Mouse (Mus musculus) CH12.LX (cell line): Measurements from ENCODE around the gene Gm49405. TPM values are rescaled to one million over a fixed set of nuclear protein-coding genes. Genes with fewer than 3 reads are reported as not detected.

Experiments used
- DNase-seq: peaks from one replicate; pipeline ENCODE4 v3.0.0-alpha.2; 2013; ENCODE audit errors: extremely low read depth
- H3K27ac ChIP-seq: 2 replicates; pipeline ENCODE4 v1.5.1; 2012; ENCODE audit warnings: low read depth, mild to moderate bottlenecking, control low read depth, moderate library complexity; ENCODE audit not compliant: insufficient read depth
- H3K27me3 ChIP-seq: replicated peaks from 2 replicates; pipeline ENCODE3; 2012; ENCODE audit warnings: inconsistent platforms
- H3K36me3 ChIP-seq, 2 experiments: replicated peaks in 1 of 2; 2 replicates each; pipeline versions ENCODE3 to v1.6.1; 2012; ENCODE audit warnings: inconsistent platforms in 1 of 2, low read length in 1 of 2, mild to moderate bottlenecking in 1 of 2, mixed read lengths in 1 of 2, moderate library complexity in 1 of 2; ENCODE audit not compliant: control insufficient read depth in 1 of 2, insufficient read depth in 1 of 2
- H3K4me1 ChIP-seq, 2 experiments: 2 replicates each; pipeline ENCODE4 v1.6.1; 2012; ENCODE audit warnings: inconsistent platforms in 1 of 2, moderate library complexity in 1 of 2; ENCODE audit not compliant: insufficient read depth in 2 of 2, control insufficient read depth in 1 of 2
- H3K4me2 ChIP-seq: 2 replicates; pipeline ENCODE4 v1.6.1; 2012; ENCODE audit warnings: low read depth, mild to moderate bottlenecking, control low read depth; ENCODE audit not compliant: poor library complexity, insufficient read depth, severe bottlenecking
- H3K4me3 ChIP-seq, 3 experiments: fragments of 150-350 bp in 1 of 3; sonication (generic) in 1 of 3; replicated peaks in 1 of 3; 2 replicates each; pipeline versions ENCODE3 to v1.5.1; 2011 to 2012; ENCODE audit warnings: low read depth in 2 of 3, low read length in 2 of 3, mild to moderate bottlenecking in 2 of 3, moderate library complexity in 2 of 3, control low read depth in 1 of 3, improper control_type of control experiment in 1 of 3, inconsistent platforms in 1 of 3, mixed read lengths in 1 of 3; ENCODE audit not compliant: poor library complexity in 1 of 3
- H3K79me2 ChIP-seq: replicated peaks from 2 replicates; pipeline ENCODE4 v1.6.1; 2012; ENCODE audit warnings: mild to moderate bottlenecking, moderate library complexity; ENCODE audit not compliant: control insufficient read depth, poor library complexity, insufficient read depth, severe bottlenecking; ENCODE audit errors: extremely low read depth
- H3K9ac ChIP-seq: 2 replicates; pipeline ENCODE4 v1.6.1; 2012; ENCODE audit warnings: low read depth, mild to moderate bottlenecking, control low read depth, moderate library complexity; ENCODE audit not compliant: insufficient read depth
- H3K9me3 ChIP-seq: replicated peaks from 2 replicates; pipeline ENCODE3; 2012; ENCODE audit warnings: low read length, inconsistent platforms, mixed read lengths
- BHLHE40 ChIP-seq: IDR thresholded peaks from 2 replicates; pipeline ENCODE4 v1.6.1; 2011; ENCODE audit warnings: mild to moderate bottlenecking, low read depth, low read length, improper control_type of control experiment
- GABPA ChIP-seq: IDR thresholded peaks from 2 replicates; pipeline ENCODE4 v1.6.1; 2012; ENCODE audit warnings: low read depth, low read length, improper control_type of control experiment, inconsistent platforms; ENCODE audit not compliant: insufficient replicate concordance
- HCFC1 ChIP-seq: IDR thresholded peaks from 2 replicates; pipeline ENCODE4 v1.6.1; 2012; ENCODE audit warnings: low read depth, mild to moderate bottlenecking, inconsistent platforms, low read length, improper control_type of control experiment
- MAFK ChIP-seq: IDR thresholded peaks from 2 replicates; pipeline ENCODE4 v1.6.1; 2011; ENCODE audit warnings: low read length, improper control_type of control experiment; ENCODE audit not compliant: insufficient replicate concordance
- MAX ChIP-seq: IDR thresholded peaks from 2 replicates; pipeline ENCODE4 v1.6.1; 2011; ENCODE audit warnings: low read length, improper control_type of control experiment
- MEF2A ChIP-seq: IDR thresholded peaks from 2 replicates; pipeline ENCODE4 v1.6.1; 2014; ENCODE audit warnings: low read depth, mild to moderate bottlenecking, inconsistent platforms, low read length, improper control_type of control experiment, borderline replicate concordance
- MXI1 ChIP-seq: IDR thresholded peaks from 2 replicates; pipeline ENCODE4 v1.6.1; 2011; ENCODE audit warnings: mild to moderate bottlenecking, low read depth, low read length, improper control_type of control experiment
- MYC ChIP-seq: IDR thresholded peaks from 2 replicates; pipeline ENCODE4 v1.6.1; 2011; ENCODE audit warnings: low read depth, mild to moderate bottlenecking, improper control_type of control experiment, low read length
- NELFE ChIP-seq: IDR thresholded peaks from 2 replicates; pipeline ENCODE4 v1.6.1; 2011; ENCODE audit warnings: low read depth, low read length, improper control_type of control experiment
- RAD21 ChIP-seq: IDR thresholded peaks from 2 replicates; pipeline ENCODE4 v1.6.1; 2011; ENCODE audit warnings: low read depth, mild to moderate bottlenecking, low read length, improper control_type of control experiment, moderate library complexity
- RCOR1 ChIP-seq: conservative IDR thresholded peaks from 2 replicates; pipeline ENCODE4 v1.6.1; 2012; ENCODE audit warnings: low read depth, mild to moderate bottlenecking, inconsistent platforms, low read length, improper control_type of control experiment
- TBP ChIP-seq: conservative IDR thresholded peaks from 2 replicates; pipeline ENCODE4 v1.6.1; 2011; ENCODE audit warnings: low read depth, low read length, improper control_type of control experiment
- ZC3H11A ChIP-seq: IDR thresholded peaks from 2 replicates; pipeline ENCODE4 v1.6.1; 2012; ENCODE audit warnings: low read depth, mild to moderate bottlenecking, inconsistent platforms, low read length, improper control_type of control experiment
- ZKSCAN1 ChIP-seq: IDR thresholded peaks from 2 replicates; pipeline ENCODE4 v1.6.1; 2012; ENCODE audit warnings: low read depth, inconsistent platforms, low read length, improper control_type of control experiment, borderline replicate concordance
- dilution Hi-C: fragments of 300-500 bp; cut with MboI; formaldehyde crosslinking; loops from 2 replicates; pipeline ENCODE4 v1.14.3; 2020; ENCODE audit warnings: low sequenced_read_pairs; ENCODE audit not compliant: extremely low pct_unique_long_range_greater_than_20kb, extremely low pct_ligation_motif_present
- in situ Hi-C: fragments of 300-500 bp; cut with MboI; formaldehyde crosslinking; loops from 3 replicates; pipeline ENCODE4 v1.14.3; 2019; ENCODE audit warnings: low sequenced_read_pairs, low pct_ligation_motif_present, low pct_unique_long_range_greater_than_20kb, mixed read lengths
- polyA plus RNA-seq: library from polyadenylated mRNA; unstranded; fragments of >175 nt; gene quantifications from 2 replicates; pipeline ENCODE4 v1.2.1, GENCODE M21; 2012; ENCODE audit warnings: low read depth; ENCODE audit not compliant: insufficient read length
- total RNA-seq, 2 experiments: library from RNA; depleted of rRNA; stranded (reverse); fragments of 300-350 nt in 1 of 2; fragments of >200 nt in 1 of 2; gene quantifications; 2 replicates each; pipeline ENCODE4 v1.2.3; 2012 to 2014

The Gm49405 gene
- total and polyA plus RNA-seq, 3 experiments, result 0.99 to 2.7 (median 2.0) TPM

DNA sequence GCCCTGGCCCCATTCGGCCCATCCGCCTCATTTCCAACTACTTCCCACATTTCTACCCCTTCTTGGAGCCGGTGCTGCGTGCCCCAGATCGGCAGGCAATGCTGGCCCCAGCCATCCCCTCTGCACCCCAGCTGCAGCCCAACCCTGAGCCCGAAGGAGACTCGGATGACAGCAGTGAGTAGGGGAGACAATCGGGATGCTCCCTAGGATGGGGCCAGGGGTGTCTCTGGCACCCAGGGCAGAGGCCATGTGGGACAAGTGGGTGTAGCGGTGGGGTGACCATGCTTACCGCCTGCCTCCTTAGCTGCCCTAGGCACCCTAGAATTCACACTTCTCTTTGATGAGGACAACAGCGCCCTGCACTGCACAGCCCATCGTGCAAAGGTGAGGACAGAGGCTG, 3.2 kb downstream of the Gm49405 start:
- Histone ChIP-seq H3K27ac (no peak overlapping the region), H3K36me3 (peaks cover 38 to 66% of the 10 kb centered on the region in 2 experiments), H3K4me2 (no peak overlapping the region), H3K9ac (no peak overlapping the region), H3K79me2 (no peaks in the 10 kb centered on the region), H3K27me3 (no peaks in the 10 kb centered on the region), H3K4me1 (peaks cover 11 to 23% of the 10 kb centered on the region in 2 experiments), H3K4me3 (no peak overlapping the region), H3K9me3 (no peaks in the 10 kb centered on the region)
- no peak for DNase-seq
- dilution Hi-C loops (no loop called here), in situ Hi-C loops (no loop called here)
- no peak for TF ChIP-seq BHLHE40
- TF ChIP-seq ZC3H11A, result no peak
- TF ChIP-seq GABPA, result no peak
- TF ChIP-seq MXI1, result no peak
- no peak for TF ChIP-seq NELFE
- no peak for TF ChIP-seq HCFC1
- TF ChIP-seq RCOR1, result no peak

DNA sequence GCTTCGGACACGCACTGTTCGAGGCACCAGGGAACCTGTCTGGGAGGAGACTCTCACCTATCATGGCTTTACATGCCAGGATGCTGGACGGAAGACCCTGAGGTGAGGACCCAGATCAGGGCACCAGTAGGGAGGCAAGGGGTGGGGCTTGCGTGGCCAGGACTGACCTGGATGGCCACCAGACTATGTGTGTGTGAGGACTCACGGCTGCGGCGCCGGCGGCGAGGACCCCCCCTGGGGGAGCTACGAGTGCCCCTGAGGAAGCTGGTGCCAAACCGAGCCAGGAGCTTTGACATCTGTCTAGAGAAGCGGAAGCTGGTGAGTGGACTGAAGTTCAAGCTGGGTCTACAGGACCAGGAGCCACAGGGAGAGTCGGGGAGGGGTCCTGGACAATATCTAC, 3.9 kb downstream of the Gm49405 start:
- no peak for TF ChIP-seq MAX
- no peak for TF ChIP-seq RAD21
- Histone ChIP-seq H3K9ac (no peak overlapping the region), H3K79me2 (no peaks in the 10 kb centered on the region), H3K9me3 (no peaks in the 10 kb centered on the region), H3K36me3 (peaks cover 45 to 73% of the 10 kb centered on the region in 2 experiments), H3K27ac (no peak overlapping the region), H3K27me3 (no peaks in the 10 kb centered on the region), H3K4me3 (no peak overlapping the region), H3K4me1 (peaks cover 8 to 17% of the 10 kb centered on the region in 2 experiments), H3K4me2 (no peak overlapping the region)
- in situ Hi-C loops (no loop called here), dilution Hi-C loops (no loop called here)
- no peak for DNase-seq

DNA sequence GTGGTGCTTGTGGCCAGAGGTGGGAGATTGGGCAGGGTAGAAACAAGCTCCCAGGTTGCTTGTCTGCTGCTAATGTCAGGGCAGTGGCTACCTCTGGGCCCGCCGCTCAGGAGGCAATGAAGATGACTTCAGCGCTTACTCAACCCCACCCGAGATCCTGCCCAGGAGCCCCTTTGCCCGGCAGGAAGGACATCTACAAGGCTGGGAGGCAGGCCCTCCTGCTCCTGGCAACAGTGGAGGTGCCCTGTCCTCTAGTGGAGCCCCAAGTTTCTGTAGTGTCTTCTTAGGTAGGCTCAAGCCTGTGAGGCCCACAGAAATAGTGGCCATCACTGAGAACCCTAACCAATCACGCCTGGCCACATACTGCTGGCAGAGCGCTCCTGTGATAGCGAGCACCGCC, 4.7 kb downstream of the Gm49405 start:
- dilution Hi-C loops (no loop called here), in situ Hi-C loops (no loop called here)
- no peak overlapping the region for H3K27ac ChIP-seq
- TF ChIP-seq MAFK (no peak), ZKSCAN1 (no peak), MXI1 (no peak), TBP (no peak), MYC (no peak), MEF2A (no peak)
- peaks cover 53 to 81% of the 10 kb centered on the region in 2 experiments for H3K36me3 ChIP-seq
- peaks cover 5 to 12% of the 10 kb centered on the region in 2 experiments for H3K4me1 ChIP-seq
- no peaks in the 10 kb centered on the region for H3K79me2 ChIP-seq
- H3K27me3 ChIP-seq, result no peaks in the 10 kb centered on the region
- H3K4me2 ChIP-seq, result no peak overlapping the region
- no peak for DNase-seq
- H3K9ac ChIP-seq, result no peak overlapping the region
- H3K4me3 ChIP-seq, result no peak overlapping the region
- no peaks in the 10 kb centered on the region for H3K9me3 ChIP-seq
